Mouse (Mus musculus): ENCODE results near the gene Gm20388. TPM values are rescaled to one million over a fixed set of nuclear protein-coding genes. Genes with fewer than 3 reads are reported as not detected.
A peak's percentile ranks its signal among the peaks of the same experiment; 100 is the strongest.
"Not testable (repeated sequence)": the region's sequence is repeated elsewhere in the genome, so short reads cannot be mapped to it uniquely, and the experiment has no call there.

Gene Gm20388
- polyA plus RNA-seq, 1 experiment from 2014 or later: not detected

GRCm38 (mm10) chr8:123041774-123042105 lies 3131.1 kb downstream of the Gm20388 start:
- Histone ChIP-seq H3K36me3 (ENCODE audit: control insufficient read depth, insufficient read depth, low read length) (no peaks in the 10 kb centered on the region), H3K4me2 (ENCODE audit: low read depth, low read length) (peak overlapping the region; percentile 83), H3K27me3 (ENCODE audit: control insufficient read depth, insufficient read depth, low read depth, low read length) (no peaks in the 10 kb centered on the region), H3K27ac (ENCODE audit: low read length) (peak overlapping the region; percentile 94), H3K9ac (ENCODE audit: low read length) (peak overlapping the region; percentile 100), H3K4me1 (replicated peaks; ENCODE audit: control insufficient read depth, insufficient read depth, low read length) (peaks cover 32% of the 10 kb centered on the region), H3K4me3 (ENCODE audit: low read length) (peak overlapping the region; percentile 100), H3K9me3 (ENCODE audit: control insufficient read depth, low read length) (no peaks in the 10 kb centered on the region)
- ATAC-seq (ENCODE audit: low read depth): no peak; the same call in 1 of the 2 replicates
- whole genome bisulfite sequencing: 0% methylated on average over 29 of the region's 60 CpGs

- Histone ChIP-seq H3K36me3 (ENCODE audit: control insufficient read depth, insufficient read depth, low read length) (no peaks in the 10 kb centered on the region), H3K4me1 (replicated peaks; ENCODE audit: control insufficient read depth, insufficient read depth, low read length) (peaks cover 25% of the 10 kb centered on the region), H3K4me3 (ENCODE audit: low read length) (peak within 1 kb of the TSS; percentile 100), H3K27me3 (ENCODE audit: control insufficient read depth, insufficient read depth, low read depth, low read length) (no peaks in the 10 kb centered on the region), H3K4me2 (ENCODE audit: low read depth, low read length) (peak within 1 kb of the TSS; percentile 83), H3K27ac (ENCODE audit: low read length) (peak within 1 kb of the TSS; percentile 97), H3K9me3 (ENCODE audit: control insufficient read depth, low read length) (no peaks in the 10 kb centered on the region), H3K9ac (ENCODE audit: low read length) (peak within 1 kb of the TSS; percentile 100)
- ATAC-seq (ENCODE audit: low read depth): peak; percentile 98
- WGBS: under 1% methylated on average over 91 of the region's 91 CpGs
Observed at GRCm38 (mm10) chr8:123042158-123042973, 3131.7 kb downstream of the Gm20388 start, which contains the start of gene Ankrd11. Gene Ankrd11, minus strand, starts transcription at chr8:123042277.

GRCm38 (mm10) chr8:123042974-123043625 lies 3132.5 kb downstream of the Gm20388 start:
- peak overlapping the region; percentile 97 for H3K27ac ChIP-seq (ENCODE audit: low read length)
- no peaks in the 10 kb centered on the region for H3K36me3 ChIP-seq (ENCODE audit: control insufficient read depth, insufficient read depth, low read length)
- no peak for ATAC-seq (ENCODE audit: low read depth)
- peaks cover 24% of the 10 kb centered on the region for H3K4me1 ChIP-seq (replicated peaks; ENCODE audit: control insufficient read depth, insufficient read depth, low read length)
- H3K4me2 ChIP-seq (ENCODE audit: low read depth, low read length): peak overlapping the region; percentile 63
- H3K9me3 ChIP-seq (ENCODE audit: control insufficient read depth, low read length): no peaks in the 10 kb centered on the region
- H3K9ac ChIP-seq (ENCODE audit: low read length): peak overlapping the region; percentile 89
- WGBS: 14% methylated on average over 22 of the region's 22 CpGs
- H3K27me3 ChIP-seq (ENCODE audit: control insufficient read depth, insufficient read depth, low read depth, low read length): no peaks in the 10 kb centered on the region
- H3K4me3 ChIP-seq (ENCODE audit: low read length): peak overlapping the region; percentile 100

GRCm38 (mm10) chr8:123043941-123044340 lies 3133.3 kb downstream of the Gm20388 start:
- H3K27me3 ChIP-seq (ENCODE audit: control insufficient read depth, insufficient read depth, low read depth, low read length): no peaks in the 10 kb centered on the region
- H3K36me3 ChIP-seq (ENCODE audit: control insufficient read depth, insufficient read depth, low read length): no peaks in the 10 kb centered on the region
- H3K9ac ChIP-seq (ENCODE audit: low read length): no peak overlapping the region
- ATAC-seq (ENCODE audit: low read depth): no peak
- H3K4me1 ChIP-seq (replicated peaks; ENCODE audit: control insufficient read depth, insufficient read depth, low read length): peaks cover 20% of the 10 kb centered on the region
- no peak overlapping the region for H3K27ac ChIP-seq (ENCODE audit: low read length)
- 76% methylated on average over 3 of the region's 3 CpGs for WGBS
- H3K4me3 ChIP-seq (ENCODE audit: low read length): no peak overlapping the region
- H3K9me3 ChIP-seq (ENCODE audit: control insufficient read depth, low read length): no peaks in the 10 kb centered on the region
- H3K4me2 ChIP-seq (ENCODE audit: low read depth, low read length): no peak overlapping the region

- 89% methylated on average over 23 of the region's 23 CpGs for WGBS
Observed at GRCm38 (mm10) chr8:123044743-123045425, 3134.2 kb downstream of the Gm20388 start.

GRCm38 (mm10) chr8:123046706-123047105 lies 3136.1 kb downstream of the Gm20388 start:
- Histone ChIP-seq H3K4me3 (ENCODE audit: low read length) (no peak overlapping the region), H3K27me3 (ENCODE audit: control insufficient read depth, insufficient read depth, low read depth, low read length) (no peaks in the 10 kb centered on the region), H3K9me3 (ENCODE audit: control insufficient read depth, low read length) (no peaks in the 10 kb centered on the region), H3K36me3 (ENCODE audit: control insufficient read depth, insufficient read depth, low read length) (no peaks in the 10 kb centered on the region), H3K4me2 (ENCODE audit: low read depth, low read length) (no peak overlapping the region), H3K4me1 (replicated peaks; ENCODE audit: control insufficient read depth, insufficient read depth, low read length) (peaks cover 6% of the 10 kb centered on the region), H3K9ac (ENCODE audit: low read length) (no peak overlapping the region), H3K27ac (ENCODE audit: low read length) (no peak overlapping the region)
- 79% methylated on average over 4 of the region's 4 CpGs for WGBS
- no peak for ATAC-seq (ENCODE audit: low read depth)

More at GRCm38 (mm10) chr8:123044743-123045425, 3134.2 kb downstream of the Gm20388 start:
- not testable (repeated sequence) for H3K9me3 ChIP-seq (ENCODE audit: control insufficient read depth, low read length); H3K9ac ChIP-seq (ENCODE audit: low read length); H3K27me3 ChIP-seq (ENCODE audit: control insufficient read depth, insufficient read depth, low read depth, low read length); H3K36me3 ChIP-seq (ENCODE audit: control insufficient read depth, insufficient read depth, low read length); H3K4me2 ChIP-seq (ENCODE audit: low read depth, low read length); ATAC-seq (ENCODE audit: low read depth); H3K27ac ChIP-seq (ENCODE audit: low read length); H3K4me3 ChIP-seq (ENCODE audit: low read length)
- H3K4me1 ChIP-seq (replicated peaks; ENCODE audit: control insufficient read depth, insufficient read depth, low read length): peaks cover 16% of the 10 kb centered on the region

GRCm38 (mm10) chr8:123047827-123048226 lies 3137.2 kb downstream of the Gm20388 start:
- no peaks in the 10 kb centered on the region for H3K27me3 ChIP-seq (ENCODE audit: control insufficient read depth, insufficient read depth, low read depth, low read length)
- peaks cover 6% of the 10 kb centered on the region for H3K4me1 ChIP-seq (replicated peaks; ENCODE audit: control insufficient read depth, insufficient read depth, low read length)
- no peak overlapping the region for H3K9ac ChIP-seq (ENCODE audit: low read length)
- no peak overlapping the region for H3K4me3 ChIP-seq (ENCODE audit: low read length)
- no peaks in the 10 kb centered on the region for H3K36me3 ChIP-seq (ENCODE audit: control insufficient read depth, insufficient read depth, low read length)
- no peak overlapping the region for H3K4me2 ChIP-seq (ENCODE audit: low read depth, low read length)
- H3K9me3 ChIP-seq (ENCODE audit: control insufficient read depth, low read length): no peaks in the 10 kb centered on the region
- 78% methylated on average over 7 of the region's 7 CpGs for WGBS
- no peak overlapping the region for H3K27ac ChIP-seq (ENCODE audit: low read length)
- no peak for ATAC-seq (ENCODE audit: low read depth)

- H3K27ac ChIP-seq (ENCODE audit: low read length): no peak overlapping the region
- no peaks in the 10 kb centered on the region for H3K27me3 ChIP-seq (ENCODE audit: control insufficient read depth, insufficient read depth, low read depth, low read length)
- H3K4me3 ChIP-seq (ENCODE audit: low read length): no peak overlapping the region
- WGBS: 85% methylated on average over 7 of the region's 7 CpGs
- H3K4me2 ChIP-seq (ENCODE audit: low read depth, low read length): no peak overlapping the region
- ATAC-seq (ENCODE audit: low read depth): no peak
- H3K9me3 ChIP-seq (ENCODE audit: control insufficient read depth, low read length): no peaks in the 10 kb centered on the region
- no peaks in the 10 kb centered on the region for H3K36me3 ChIP-seq (ENCODE audit: control insufficient read depth, insufficient read depth, low read length)
- H3K9ac ChIP-seq (ENCODE audit: low read length): no peak overlapping the region
- peaks cover 4% of the 10 kb centered on the region for H3K4me1 ChIP-seq (replicated peaks; ENCODE audit: control insufficient read depth, insufficient read depth, low read length)
Observed at GRCm38 (mm10) chr8:123048402-123048801, 3137.8 kb downstream of the Gm20388 start.

GRCm38 (mm10) chr8:123051458-123051857 lies 3140.8 kb downstream of the Gm20388 start:
- no peaks in the 10 kb centered on the region for H3K36me3 ChIP-seq (ENCODE audit: control insufficient read depth, insufficient read depth, low read length)
- WGBS: 51% methylated on average over 5 of the region's 5 CpGs
- no peaks in the 10 kb centered on the region for H3K27me3 ChIP-seq (ENCODE audit: control insufficient read depth, insufficient read depth, low read depth, low read length)
- no peak overlapping the region for H3K4me2 ChIP-seq (ENCODE audit: low read depth, low read length)
- ATAC-seq (ENCODE audit: low read depth): no peak
- H3K9me3 ChIP-seq (ENCODE audit: control insufficient read depth, low read length): no peaks in the 10 kb centered on the region
- no peaks in the 10 kb centered on the region for H3K4me1 ChIP-seq (replicated peaks; ENCODE audit: control insufficient read depth, insufficient read depth, low read length)
- H3K27ac ChIP-seq (ENCODE audit: low read length): no peak overlapping the region
- no peak overlapping the region for H3K9ac ChIP-seq (ENCODE audit: low read length)
- no peak overlapping the region for H3K4me3 ChIP-seq (ENCODE audit: low read length)
